Mouse (Mus musculus) gastrocnemius, adult 18-20 months (tissue): Measurements from ENCODE around the gene Sobp. TPM values are rescaled to one million over a fixed set of nuclear protein-coding genes. Genes with fewer than 3 reads are reported as not detected.
A peak's percentile ranks its signal among the peaks of the same experiment; 100 is the strongest.

Experiments used
- DNase-seq: peaks from one replicate; pipeline ENCODE4 v3.0.0; 2021; ENCODE audit warnings: low spot score
- total RNA-seq, 2 experiments: library from RNA; stranded (reverse); gene quantifications; 2 replicates each; pipeline ENCODE4 v1.2.3; 2021

The Sobp gene
- total RNA-seq, 2 experiments from 2014 or later, result 29.6 to 36.3 TPM

DNA sequence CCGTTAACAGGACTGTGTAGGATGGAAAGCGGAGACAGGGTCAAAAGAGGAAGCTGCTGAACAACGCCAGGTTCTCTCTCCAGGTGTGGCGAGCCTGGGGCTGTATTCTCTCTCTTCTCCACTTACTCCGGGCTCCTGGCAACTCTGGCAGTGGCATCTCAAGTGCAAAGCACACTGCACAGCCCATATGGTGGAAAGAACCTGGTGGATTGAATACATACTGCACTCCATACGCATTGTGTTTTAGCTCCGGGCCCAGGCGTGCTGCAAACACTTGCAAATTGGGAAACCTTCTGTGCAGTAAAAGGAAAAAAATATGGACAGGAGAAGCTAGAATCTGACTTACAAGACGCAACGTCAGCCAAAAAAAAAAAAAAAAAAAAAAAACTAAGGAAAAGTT, 80.9 kb downstream of the Sobp start:
- DNase-seq, result no peak

DNA sequence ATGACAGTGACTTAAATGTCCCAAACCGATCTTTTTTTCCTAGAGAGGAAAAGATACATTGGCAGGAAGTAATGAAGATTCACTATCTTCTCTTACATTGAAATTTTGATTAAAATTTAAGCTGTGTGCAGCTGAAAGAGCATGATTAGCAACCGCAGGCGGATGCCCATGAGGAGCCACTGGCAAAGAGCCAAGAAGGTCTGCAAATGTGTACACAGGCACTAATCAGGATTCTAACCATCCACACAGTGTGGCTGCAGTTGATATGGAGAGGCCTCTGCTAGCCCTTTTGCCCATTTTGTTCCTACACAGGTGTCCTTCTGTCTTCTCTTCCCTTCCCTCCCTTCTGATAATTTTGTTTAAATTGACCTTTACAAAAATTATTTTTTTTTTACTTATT, 84.3 kb downstream of the Sobp start:
- no peak for DNase-seq

DNA sequence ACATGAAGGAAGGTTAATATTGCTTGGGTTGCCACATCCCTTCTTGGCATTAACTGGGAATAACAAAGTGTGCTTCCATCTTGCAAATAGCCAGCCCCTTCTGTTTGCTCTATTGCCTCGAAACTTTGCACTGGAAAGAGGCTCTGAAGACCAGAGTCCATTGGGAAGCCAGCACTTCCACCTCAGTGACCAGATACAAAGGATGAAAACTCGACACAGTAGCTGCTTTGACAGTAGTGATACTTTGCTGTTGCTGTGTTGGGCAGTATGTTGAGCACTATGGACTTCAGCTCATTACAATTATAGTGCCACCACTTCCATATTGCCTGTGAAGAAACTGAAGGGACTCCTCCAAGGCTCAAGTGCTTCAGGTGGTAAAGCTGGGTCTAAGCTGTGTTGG, 86.9 kb downstream of the Sobp start:
- no peak for DNase-seq

DNA sequence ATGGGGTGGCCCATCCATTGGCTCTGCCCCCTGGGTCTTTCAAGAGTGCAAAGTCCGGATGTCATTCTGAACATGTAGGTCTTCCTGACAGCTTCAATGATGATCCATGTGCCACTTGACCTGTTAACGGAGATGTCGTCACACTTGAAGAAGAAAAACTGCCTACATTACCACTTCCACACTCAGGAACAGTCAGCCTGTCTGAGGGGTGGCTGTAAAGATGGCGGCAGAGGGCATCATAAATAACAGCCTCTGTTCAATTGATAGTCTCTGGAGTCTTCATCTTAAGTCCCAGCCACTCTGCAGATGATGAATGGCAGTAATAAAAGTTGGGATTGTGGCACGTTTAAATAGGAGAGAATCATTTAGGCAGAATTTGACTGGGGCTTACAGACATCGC, 87.4 kb downstream of the Sobp start:
- no peak for DNase-seq

DNA sequence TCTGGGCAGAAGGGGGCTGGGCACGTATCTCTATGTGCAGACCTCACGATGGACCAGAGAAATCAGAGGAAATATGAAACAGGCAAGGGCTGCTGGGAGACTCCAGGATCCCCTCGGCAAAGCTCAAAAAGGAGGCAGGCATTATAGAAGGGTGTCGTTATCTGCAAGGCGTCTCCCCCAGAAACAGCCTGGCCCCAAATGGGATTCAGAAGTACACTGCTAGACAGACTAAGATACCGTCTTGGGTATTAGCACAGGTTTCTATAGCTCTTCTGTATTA, 90.3 kb downstream of the Sobp start:
- DNase-seq, result no peak

DNA sequence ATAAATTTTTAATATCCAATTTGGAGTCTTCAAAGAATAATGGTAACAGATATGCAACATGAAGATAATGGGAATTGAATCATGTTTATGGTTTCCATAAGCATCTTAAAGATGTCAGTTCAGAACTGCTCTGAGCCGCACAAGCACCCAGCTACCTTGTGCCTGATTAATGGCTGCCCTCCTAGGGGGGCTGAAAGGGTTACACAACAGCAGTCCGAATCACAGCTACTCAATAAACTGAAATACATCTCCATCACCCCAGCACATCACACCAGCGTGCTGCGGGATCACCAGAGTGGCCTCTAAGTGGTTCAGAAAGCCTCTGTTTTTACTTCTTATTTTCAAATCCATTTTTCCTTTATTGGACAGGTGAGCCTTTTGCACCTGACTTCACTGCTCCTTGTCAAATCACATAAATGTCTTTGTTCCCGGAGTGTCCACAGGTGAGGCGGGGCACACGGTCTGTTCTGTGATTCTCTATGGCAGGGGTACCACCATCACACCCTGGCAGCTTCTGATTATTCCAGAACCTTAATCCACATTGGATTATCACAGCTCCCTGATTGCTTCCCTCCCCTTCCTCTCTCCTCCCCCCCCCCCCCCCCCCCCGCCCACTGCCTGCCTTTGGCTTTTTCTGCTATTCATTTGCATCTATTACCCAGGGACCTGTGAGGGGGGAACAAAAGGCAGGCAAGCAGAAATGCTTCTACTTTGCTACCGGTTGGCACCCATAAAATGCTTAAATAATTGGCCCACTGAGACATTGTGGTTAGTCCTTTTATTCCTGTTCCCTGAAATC, 90.8 kb downstream of the Sobp start:
- DNase-seq, result no peak

DNA sequence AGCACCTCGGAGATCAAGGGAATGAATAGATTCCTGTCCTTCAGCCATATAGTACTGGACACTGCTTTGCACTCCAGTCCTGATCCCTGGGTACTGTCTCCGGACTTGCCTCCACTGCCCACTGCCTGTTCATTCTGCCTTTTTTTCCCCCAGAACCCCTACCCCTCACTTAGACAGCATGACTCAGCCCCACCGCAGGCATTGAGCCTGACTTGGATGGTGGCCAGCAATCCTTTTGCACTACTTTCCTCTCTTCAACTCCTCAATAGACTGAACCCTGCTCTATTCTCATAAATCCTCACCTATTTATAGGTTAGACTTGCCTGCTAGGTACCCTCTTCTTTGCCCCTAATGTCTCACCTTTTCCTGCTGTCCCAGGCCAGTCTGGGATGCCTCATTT, 93.0 kb downstream of the Sobp start:
- DNase-seq, result no peak

DNA sequence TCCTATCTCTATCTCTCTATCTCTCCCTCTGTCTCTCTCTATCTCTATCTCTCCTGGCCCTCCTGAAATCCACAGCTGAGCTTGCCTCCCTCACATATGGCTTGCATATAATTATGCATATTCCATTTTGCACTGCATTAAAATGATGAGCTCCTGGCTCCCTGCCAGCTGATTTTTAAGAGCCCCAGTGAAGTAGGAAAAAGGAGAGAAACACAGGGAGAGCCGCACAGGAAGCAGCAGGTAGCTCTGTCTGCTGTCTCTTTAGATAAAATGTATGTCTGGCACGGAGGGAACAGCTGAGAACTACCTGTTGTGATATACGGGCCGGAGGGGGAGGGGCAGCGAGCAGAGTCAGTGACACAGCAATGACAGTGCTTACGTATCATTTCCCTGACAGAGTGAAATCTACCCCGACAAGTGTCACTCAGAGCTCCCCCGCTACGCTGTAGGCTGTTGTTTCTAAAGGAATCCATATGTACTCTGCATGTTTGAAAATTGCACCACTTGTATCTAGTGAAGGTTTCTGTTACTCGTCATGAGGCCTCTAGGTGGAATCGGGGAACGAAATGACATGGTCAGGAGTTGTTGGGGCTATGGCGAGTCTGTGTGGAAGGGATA, 98.7 kb downstream of the Sobp start:
- no peak for DNase-seq

DNA sequence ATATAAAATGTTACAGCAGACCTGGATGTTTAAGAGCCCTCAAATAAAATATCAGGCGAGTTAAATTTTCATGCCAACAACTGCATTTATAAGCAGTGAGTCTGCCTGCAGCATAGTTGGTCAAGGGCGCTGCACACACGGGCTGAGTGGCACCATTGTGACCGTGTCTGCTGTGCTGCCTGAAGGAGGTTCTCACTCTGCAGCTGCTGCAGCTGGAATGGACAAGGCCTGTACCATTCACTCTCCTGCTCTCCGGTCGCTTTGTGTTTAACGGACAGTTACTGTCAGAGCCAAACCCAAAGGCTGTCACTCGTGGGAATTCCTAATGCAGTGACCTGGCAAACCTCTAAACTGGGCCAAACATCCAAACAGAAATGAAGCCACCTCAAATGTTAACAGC, 101.0 kb downstream of the Sobp start:
- DNase-seq, result no peak

DNA sequence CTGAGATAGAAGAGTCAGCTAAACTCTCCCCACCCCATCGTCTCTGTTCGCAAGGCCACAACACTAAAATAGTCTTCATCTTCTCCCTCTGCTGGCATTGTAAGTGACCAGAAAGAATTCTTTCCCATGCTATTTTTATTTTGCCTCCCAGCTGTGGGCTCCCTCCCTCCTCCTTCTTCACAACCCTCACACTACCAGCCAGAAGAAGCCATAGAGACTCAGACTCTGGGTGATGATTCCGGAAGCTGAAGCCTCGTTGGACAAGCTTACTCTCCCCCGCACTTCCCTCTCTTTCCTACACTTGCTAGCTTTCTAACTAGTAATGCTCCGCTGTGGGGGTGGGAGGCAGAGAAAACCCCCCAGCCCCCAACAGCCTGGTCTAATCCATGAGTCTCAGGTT, 103.4 kb downstream of the Sobp start:
- DNase-seq, result peak; percentile 30

DNA sequence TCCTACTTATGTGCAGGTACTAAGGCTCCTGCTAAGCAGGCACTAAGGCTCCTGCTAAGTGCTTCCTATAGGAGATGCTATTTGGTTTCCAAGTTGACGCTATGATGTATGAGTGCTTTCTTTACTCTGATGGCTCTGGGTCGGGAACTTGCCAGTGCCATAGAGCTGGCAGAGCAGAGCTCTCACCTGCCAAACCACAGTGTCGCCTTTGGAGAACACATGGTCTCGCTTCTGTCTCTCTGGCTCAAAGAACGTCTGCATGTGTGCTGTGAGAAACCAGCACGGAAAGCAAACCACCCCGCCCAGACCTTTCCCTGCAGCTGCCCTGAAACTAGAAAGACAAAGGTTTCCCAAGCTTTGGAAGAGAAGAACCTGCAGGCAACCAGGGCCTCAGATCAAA, 109.0 kb downstream of the Sobp start:
- no peak for DNase-seq

DNA sequence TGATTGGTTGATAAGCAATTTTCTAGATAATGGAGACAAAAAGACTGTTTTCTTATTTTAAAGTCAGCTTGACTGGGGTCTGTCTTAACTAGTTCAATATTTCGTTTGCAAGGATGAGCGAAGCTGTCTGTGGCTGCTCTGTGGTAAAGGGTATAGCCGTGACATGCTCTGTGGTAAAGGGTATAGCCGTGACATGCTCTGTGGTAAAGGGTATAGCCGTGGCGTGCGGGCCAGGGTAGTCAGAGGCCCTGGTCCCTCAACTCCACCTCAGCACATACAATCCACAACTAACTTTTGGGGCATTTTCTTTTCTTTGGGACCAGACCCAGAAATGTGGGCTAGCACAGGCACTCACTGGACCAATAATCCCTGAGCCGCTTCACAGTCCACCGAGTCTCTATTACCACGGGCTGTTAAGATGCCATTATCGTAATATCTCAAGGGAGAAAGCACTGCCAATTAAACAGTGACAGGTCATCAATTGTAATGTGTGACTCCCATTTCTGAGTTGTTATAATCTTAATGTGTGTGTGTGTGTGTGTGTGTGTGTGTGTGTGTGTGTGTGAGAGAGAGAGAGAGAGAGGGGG, 112.7 kb downstream of the Sobp start:
- no peak for DNase-seq

DNA sequence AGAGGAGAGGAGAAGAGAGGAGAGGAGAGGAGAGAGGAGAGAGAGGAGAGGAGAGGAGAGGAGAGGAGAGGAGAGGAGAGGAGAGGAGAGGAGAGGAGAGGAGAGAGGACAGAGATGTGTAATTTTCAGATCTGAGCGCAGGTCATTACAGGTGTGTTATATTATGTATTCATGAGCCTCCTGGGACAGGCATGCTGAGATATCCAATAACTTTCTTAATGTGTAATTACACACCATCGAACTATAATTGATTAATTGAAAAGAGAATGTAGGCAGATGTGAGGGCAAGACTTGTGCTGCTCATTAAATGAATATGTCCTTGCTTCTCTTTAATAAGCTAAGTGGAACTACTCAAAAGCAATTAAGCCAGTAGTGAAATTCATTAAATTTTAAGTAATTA, 118.9 kb downstream of the Sobp start:
- no peak for DNase-seq

DNA sequence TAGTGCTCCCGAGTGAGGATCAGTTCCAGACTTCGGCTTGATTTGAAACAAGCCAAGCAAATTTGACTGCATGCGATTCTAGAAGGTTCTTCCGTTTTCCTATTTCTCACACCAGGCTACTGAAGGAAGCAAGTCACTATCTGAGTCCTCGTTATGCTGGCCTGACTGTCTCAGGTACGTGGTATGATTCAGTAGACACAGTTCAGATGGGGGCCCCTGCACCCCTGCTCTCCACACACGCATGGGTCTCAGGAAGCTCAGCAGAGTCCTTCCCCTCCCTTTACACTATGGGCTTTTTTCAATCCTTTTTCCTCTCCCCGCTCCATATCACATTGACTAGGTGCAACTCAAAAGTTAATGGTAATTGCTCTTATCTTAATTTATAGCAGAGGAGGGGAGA, 119.6 kb downstream of the Sobp start:
- DNase-seq, result no peak

DNA sequence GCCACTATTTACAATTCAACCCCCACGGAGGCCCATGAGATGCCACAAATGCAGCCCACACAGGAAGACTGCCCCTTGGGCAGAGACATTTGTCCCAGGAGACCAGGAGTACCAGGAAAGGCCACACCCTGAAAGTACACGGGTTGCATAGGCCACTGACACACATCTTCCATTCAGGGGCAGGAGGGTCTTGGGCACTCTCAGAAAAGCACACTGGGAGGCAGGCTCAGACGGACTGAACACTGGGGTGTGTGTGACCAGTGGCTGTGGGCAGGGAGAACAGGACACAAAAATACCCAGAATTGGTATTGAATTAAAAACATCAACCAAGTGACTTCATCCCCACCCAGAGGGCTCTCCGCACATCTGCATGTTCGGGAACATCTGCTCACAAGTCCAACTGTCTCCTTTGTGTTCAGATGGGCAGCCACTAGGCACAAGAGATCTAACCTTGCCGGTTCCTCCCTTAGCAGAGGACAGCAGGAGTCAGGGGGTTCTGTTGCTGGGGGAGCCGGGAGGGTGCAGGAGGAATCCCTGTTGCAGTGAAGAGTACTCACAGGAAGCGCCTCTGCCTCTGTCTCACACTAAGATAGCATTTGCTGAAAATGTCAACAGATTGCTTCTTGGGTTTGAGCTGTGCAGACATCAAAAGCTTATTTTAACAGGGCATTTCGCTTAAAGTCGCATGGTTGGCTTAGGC, 120.3 kb downstream of the Sobp start:
- no peak for DNase-seq

DNA sequence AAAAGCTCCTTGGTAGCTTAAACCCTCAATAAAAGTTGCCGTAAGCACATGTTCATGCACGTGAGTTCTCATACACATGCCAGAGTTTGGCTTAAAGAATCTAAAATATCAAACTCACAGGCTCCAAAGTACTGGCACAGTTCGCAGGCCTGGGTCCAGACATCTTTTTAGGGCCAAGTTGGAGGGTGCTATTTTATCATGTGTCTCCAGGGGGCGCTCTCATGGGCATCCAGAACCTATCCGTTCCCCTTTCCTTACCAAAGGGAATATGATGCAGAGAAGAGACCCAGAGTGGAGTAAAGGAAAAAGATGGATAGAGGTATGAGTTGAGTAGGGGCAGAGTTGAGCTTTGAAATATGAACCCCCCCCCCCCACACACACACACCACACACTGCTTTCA, 121.9 kb downstream of the Sobp start:
- peak; percentile 43 for DNase-seq

DNA sequence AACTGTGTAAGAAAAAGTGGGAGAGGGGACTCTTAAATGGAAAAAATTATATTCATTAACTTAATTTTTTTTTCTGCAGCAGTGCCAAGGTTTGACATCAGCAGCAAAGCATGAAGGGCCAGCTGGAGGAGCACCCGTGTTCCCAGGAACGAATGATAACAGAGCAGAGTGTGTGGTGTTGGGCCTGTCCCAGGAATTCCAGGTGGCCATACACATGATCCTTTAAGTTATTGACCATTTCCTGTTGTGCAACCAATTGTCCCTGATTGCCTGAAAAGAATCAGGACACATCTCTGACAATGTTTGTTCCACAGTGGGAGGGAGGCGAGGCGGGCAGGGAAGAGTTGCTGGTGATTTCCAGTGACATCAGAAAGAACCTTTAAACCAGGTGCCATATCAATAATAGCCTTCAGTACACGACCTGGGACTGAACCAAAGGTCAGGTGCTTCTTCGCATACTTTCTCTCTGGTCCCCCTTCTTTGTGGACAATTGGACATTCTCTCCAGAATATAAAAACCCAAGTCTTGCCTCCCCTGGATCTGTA, 126.5 kb downstream of the Sobp start:
- no peak for DNase-seq

DNA sequence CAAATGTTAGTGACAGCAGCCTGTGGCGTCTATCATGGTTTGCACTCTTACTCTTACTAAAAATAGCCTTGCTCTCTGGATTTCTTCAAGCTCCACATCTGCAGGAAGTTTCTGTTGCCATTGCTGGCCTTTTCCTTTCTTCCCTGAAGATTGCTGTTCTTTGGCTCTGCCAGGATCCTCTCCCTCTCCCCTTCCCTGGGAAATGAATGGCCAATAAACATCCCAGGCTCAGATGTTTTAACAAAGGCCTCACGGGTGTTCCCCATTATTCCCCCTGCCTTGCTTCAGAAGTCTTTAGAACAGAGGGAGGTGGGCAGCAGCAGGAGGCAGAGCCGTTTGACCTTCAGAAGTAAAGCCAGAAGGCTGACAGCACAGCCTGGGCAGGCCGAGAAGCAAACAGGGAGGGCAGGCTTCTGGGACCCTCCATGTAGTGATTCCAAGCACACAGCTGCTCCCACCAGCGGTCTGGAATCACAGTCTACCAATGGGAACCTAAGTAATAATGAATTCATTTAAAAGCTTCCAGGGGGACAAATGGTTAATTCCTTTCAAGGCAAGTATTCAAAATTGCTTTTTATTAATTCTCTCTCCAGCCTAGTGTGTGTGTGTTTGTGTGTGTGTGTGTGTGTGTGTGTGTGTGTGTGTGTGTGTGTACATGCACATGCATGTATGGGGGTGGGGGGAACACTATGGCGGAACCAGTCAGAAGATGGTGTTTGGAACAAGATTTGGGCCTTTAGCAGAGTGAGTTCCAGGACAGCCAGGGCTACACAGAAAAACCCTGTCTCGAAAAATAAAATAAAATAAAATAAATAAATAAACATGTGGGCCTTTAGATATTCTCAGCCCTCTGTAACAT, 130.8 kb downstream of the Sobp start:
- DNase-seq, result no peak

DNA sequence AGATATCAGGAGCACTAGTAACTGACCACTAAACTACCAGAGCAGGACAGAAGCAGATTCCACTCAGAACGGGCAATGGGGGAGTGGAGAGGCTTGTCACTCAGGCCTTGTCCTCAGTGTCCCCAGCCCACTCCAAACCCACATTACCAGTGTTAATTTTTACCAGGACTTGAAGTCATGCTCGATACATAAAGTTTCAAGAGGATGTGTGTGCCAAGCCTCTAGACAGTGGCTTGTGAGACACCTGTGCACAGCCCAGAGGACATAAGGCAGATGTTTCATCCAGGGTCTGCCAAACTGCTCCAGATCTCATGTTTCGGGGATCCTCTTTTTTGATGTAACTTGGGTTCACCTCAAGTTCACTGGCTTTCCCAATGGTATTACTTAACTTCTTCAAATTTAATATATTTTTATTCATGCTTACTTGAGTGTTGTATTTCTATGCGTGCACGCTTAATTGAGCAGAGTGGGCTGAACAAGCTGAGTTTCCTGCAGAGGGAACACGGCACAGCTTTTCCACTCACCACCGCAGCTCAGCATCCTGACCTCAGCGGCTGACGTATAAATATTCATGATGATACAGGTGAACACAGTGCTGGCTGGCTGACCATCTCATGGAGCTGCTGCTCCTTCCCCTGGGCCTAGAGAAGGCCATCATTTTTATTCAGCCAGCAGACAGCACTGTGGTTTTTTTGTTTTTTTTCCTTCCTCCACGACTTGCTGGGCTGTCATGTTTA, 131.6 kb downstream of the Sobp start:
- no peak for DNase-seq

DNA sequence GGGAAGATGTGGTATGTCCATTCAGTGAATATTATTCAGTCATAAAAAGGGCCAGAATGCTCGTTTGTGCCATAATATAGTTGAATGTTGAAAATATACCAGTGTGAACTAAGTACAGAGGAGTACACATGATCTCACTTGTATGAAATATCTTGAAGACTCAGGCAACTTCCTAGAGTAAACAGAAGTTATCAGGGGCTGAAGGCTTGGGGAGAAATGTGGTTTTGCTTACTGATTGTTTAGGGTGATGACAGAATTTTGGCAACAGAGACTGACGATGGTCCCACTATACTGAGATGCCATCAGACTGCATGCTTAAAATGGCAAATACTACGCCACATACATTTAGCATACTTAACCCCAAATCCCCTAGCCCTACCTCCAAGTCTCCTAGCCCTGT, 132.5 kb downstream of the Sobp start:
- no peak for DNase-seq

DNA sequence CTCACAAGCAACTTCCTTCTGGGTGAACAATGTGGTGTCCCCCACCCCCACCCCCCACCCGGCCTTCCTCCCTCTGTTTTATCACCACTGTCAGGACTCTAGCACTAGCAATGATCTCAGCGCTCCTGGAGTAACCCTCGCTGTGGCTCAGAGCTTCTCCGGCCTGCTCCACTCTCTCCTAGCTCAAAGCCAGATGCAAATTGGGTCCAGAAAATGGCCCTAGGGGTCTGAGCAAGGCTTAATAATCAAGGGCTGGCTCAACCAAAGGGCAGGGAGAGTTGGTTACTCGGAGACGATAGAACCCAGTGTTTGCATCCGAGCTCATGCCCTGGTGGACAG, 136.9 kb downstream of the Sobp start:
- no peak for DNase-seq
